Mouse (Mus musculus): ENCODE results near the gene Gm44965. TPM values are rescaled to one million over a fixed set of nuclear protein-coding genes. Genes with fewer than 3 reads are reported as not detected.

Gm44965 gene
- polyA plus RNA-seq, 1 experiment from 2014 or later: not detected

GRCm38 (mm10) chr6:48555104-48555890 is 38.4 kb upstream of the Gm44965 start:
- WGBS: 30% methylated on average over 13 of the region's 14 CpGs
- ATAC-seq: peak; percentile 87
- H3K36me3 ChIP-seq (ENCODE audit: control insufficient read depth, insufficient read depth, low read length): no peaks in the 10 kb centered on the region; the same call in 1 of the 2 replicates

DNA sequence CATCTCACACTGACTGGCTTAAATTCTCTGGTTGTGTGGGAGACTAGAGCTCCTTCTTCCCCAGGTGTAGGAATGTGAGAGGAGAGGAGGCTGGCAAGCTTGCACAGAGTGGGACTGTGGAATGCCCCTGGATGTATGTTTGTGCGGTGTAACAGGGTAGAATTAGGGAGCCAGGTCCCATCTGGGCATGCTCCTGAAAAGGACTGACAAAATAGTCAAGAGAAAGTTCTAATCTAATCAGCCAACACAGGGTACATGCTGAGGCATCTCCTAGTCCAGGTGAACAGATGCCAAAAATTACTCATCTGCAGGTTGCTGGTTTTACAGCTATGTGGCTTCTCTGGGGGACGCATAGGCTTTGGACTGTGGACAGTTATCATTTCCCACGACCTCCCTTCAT is 37.8 kb upstream of the Gm44965 start:
- H3K27me3 ChIP-seq (replicated peaks; ENCODE audit: control insufficient read depth, insufficient read depth, low read length): no peaks in the 10 kb centered on the region
- H3K9ac ChIP-seq (ENCODE audit: low read depth, low read length): no peak overlapping the region
- H3K27ac ChIP-seq (ENCODE audit: low read depth, low read length): no peak overlapping the region
- H3K4me2 ChIP-seq (ENCODE audit: low read length): peak overlapping the region; percentile 76
- H3K36me3 ChIP-seq (ENCODE audit: control insufficient read depth, insufficient read depth, low read length): no peaks in the 10 kb centered on the region; the same call in 1 of the 2 replicates
- no peak overlapping the region; the same call in 1 of the 2 replicates for H3K4me3 ChIP-seq (ENCODE audit: low read length)
- WGBS: 87% methylated on average over 3 of the region's 3 CpGs
- H3K4me1 ChIP-seq (ENCODE audit: control insufficient read depth, insufficient read depth, low read depth, low read length): peaks cover 9% of the 10 kb centered on the region
- no peaks in the 10 kb centered on the region for H3K9me3 ChIP-seq (ENCODE audit: control insufficient read depth, low read length)
- no peak for ATAC-seq

More at GRCm38 (mm10) chr6:48555104-48555890, 38.4 kb upstream of the Gm44965 start:
- Histone ChIP-seq H3K27ac (ENCODE audit: low read depth, low read length) (peak overlapping the region; percentile 94), H3K9me3 (ENCODE audit: control insufficient read depth, low read length) (no peaks in the 10 kb centered on the region), H3K4me1 (ENCODE audit: control insufficient read depth, insufficient read depth, low read depth, low read length) (peaks cover 9% of the 10 kb centered on the region), H3K9ac (ENCODE audit: low read depth, low read length) (peak overlapping the region; percentile 82), H3K4me3 (ENCODE audit: low read length) (peak overlapping the region; percentile 62), H3K4me2 (ENCODE audit: low read length) (peak overlapping the region; percentile 76), H3K27me3 (replicated peaks; ENCODE audit: control insufficient read depth, insufficient read depth, low read length) (no peaks in the 10 kb centered on the region)

GRCm38 (mm10) chr6:48565693-48566310 is 27.9 kb upstream of the Gm44965 start:
- Histone ChIP-seq H3K9ac (ENCODE audit: low read depth, low read length) (no peak overlapping the region), H3K4me3 (ENCODE audit: low read length) (no peak overlapping the region), H3K27me3 (replicated peaks; ENCODE audit: control insufficient read depth, insufficient read depth, low read length) (no peaks in the 10 kb centered on the region), H3K36me3 (ENCODE audit: control insufficient read depth, insufficient read depth, low read length) (peaks cover 11% of the 10 kb centered on the region), H3K4me2 (ENCODE audit: low read length) (no peak overlapping the region), H3K27ac (ENCODE audit: low read depth, low read length) (no peak overlapping the region), H3K9me3 (ENCODE audit: control insufficient read depth, low read length) (no peaks in the 10 kb centered on the region), H3K4me1 (ENCODE audit: control insufficient read depth, insufficient read depth, low read depth, low read length) (peaks cover 3% of the 10 kb centered on the region; the same call in 1 of the 2 replicates)
- WGBS: 93% methylated on average over 4 of the region's 4 CpGs
- ATAC-seq: no peak

- no peaks in the 10 kb centered on the region for H3K9me3 ChIP-seq (ENCODE audit: control insufficient read depth, low read length)
- peaks cover 3% of the 10 kb centered on the region; the same call in 1 of the 2 replicates for H3K4me1 ChIP-seq (ENCODE audit: control insufficient read depth, insufficient read depth, low read depth, low read length)
- H3K27ac ChIP-seq (ENCODE audit: low read depth, low read length): no peak overlapping the region
- H3K9ac ChIP-seq (ENCODE audit: low read depth, low read length): no peak overlapping the region
- 48% methylated on average over 5 of the region's 5 CpGs for WGBS
- H3K4me3 ChIP-seq (ENCODE audit: low read length): no peak overlapping the region
- no peak overlapping the region for H3K4me2 ChIP-seq (ENCODE audit: low read length)
- no peak for ATAC-seq
- peaks cover 11% of the 10 kb centered on the region for H3K36me3 ChIP-seq (ENCODE audit: control insufficient read depth, insufficient read depth, low read length)
- H3K27me3 ChIP-seq (replicated peaks; ENCODE audit: control insufficient read depth, insufficient read depth, low read length): no peaks in the 10 kb centered on the region
Observed at GRCm38 (mm10) chr6:48566312-48566711, 27.4 kb upstream of the Gm44965 start.

DNA sequence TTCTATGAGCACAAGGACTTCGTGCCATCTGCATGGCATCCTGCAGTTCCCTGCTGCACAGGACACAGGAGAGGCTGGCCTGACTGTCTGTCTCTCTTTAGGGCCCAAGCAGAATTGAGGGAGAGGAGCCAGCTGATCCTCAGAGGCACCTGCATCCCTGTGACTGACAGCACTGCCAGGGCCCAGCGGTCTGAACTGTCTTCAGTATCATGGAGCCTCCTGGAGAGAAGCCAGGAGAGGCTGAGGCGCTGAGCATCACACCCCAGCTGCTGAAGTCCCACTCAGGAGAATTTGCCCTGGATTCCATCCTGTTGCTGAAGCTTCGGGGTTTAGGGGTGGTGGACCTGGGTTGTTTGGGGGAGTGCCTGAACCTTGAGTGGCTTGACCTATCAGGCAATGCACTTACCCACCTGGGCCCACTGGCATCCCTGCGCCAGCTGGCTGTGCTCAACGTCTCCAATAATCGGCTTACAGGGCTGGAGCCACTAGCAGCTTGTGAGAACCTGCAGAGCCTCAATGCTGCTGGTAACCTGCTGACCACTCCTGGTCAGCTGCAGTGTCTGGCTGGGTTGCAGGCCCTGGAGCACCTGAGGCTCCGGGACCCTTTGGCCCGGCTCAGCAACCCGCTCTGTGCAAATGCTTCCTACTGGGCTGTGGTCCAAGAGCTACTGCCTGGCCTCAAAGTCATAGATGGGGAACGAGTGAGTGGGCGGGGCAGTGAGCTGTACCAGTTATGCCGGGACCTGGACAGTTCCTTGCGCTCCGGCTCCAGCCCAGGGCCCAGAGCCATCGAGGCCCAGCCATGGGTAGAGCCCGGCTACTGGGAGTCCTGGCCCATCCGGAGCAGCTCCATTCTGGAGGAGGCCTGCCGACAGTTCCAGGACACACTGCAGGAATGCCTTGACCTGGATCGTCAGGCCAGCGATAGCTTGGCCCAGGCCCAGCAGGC is 25.4 kb upstream of the Gm44965 start:
- no peaks in the 10 kb centered on the region for H3K27me3 ChIP-seq (replicated peaks; ENCODE audit: control insufficient read depth, insufficient read depth, low read length)
- H3K36me3 ChIP-seq (ENCODE audit: control insufficient read depth, insufficient read depth, low read length): peaks cover 11% of the 10 kb centered on the region
- H3K4me1 ChIP-seq (ENCODE audit: control insufficient read depth, insufficient read depth, low read depth, low read length): peaks cover 3% of the 10 kb centered on the region; the same call in 1 of the 2 replicates
- H3K27ac ChIP-seq (ENCODE audit: low read depth, low read length): peak overlapping the region; percentile 44; the same call in 1 of the 2 replicates
- no peak overlapping the region; the same call in 1 of the 2 replicates for H3K9ac ChIP-seq (ENCODE audit: low read depth, low read length)
- H3K4me3 ChIP-seq (ENCODE audit: low read length): no peak overlapping the region
- ATAC-seq: peak; percentile 64
- H3K9me3 ChIP-seq (ENCODE audit: control insufficient read depth, low read length): no peaks in the 10 kb centered on the region
- 76% methylated on average over 21 of the region's 21 CpGs for WGBS
- H3K4me2 ChIP-seq (ENCODE audit: low read length): no peak overlapping the region

DNA sequence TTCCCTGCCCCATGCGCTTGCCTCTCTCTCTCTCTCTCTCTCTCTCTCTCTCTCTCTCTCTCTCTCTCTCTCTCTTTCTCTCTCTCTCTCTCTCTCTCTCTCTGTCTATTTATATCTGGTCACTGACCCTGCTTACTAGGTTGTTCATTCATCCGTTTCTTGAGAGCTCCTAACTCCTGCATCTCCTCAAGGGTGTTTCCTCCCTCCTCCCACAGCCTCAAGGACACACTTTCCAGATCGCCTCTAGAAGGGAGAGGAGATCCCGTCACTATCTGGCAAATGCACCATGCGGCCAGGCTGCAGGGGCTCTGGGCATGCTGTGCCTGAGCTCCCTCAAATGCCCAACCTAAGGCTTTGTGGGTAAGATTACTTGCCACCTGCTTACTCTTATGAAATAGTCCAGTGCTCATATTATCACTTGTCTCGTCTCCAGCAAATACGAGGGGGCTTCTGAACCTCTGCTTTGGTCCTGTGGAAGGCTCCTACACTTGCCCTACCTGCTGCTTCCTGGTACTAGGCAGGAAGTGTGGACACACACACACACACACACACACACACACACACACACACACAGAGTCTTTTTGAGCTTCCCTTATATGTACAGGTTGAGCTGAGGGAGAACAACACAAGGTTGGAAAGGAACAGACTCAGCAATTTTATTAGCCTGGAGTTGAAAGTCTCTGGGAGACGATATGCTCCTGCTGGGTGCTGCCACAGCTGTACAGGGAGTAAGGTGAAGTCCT is 24.5 kb upstream of the Gm44965 start:
- no peak for ATAC-seq
- Histone ChIP-seq H3K36me3 (ENCODE audit: control insufficient read depth, insufficient read depth, low read length) (peaks cover 11% of the 10 kb centered on the region), H3K27me3 (replicated peaks; ENCODE audit: control insufficient read depth, insufficient read depth, low read length) (no peaks in the 10 kb centered on the region), H3K4me2 (ENCODE audit: low read length) (no peak overlapping the region), H3K4me1 (ENCODE audit: control insufficient read depth, insufficient read depth, low read depth, low read length) (peaks cover 3% of the 10 kb centered on the region; the same call in 1 of the 2 replicates), H3K9ac (ENCODE audit: low read depth, low read length) (no peak overlapping the region), H3K9me3 (ENCODE audit: control insufficient read depth, low read length) (no peaks in the 10 kb centered on the region), H3K4me3 (ENCODE audit: low read length) (no peak overlapping the region), H3K27ac (ENCODE audit: low read depth, low read length) (no peak overlapping the region; the same call in 1 of the 2 replicates)
- 78% methylated on average over 8 of the region's 8 CpGs for WGBS

- ATAC-seq: no peak
- H3K27ac ChIP-seq (ENCODE audit: low read depth, low read length): no peak overlapping the region
- 94% methylated on average over 5 of the region's 5 CpGs for WGBS
- H3K4me3 ChIP-seq (ENCODE audit: low read length): no peak overlapping the region
- peaks cover 3% of the 10 kb centered on the region; the same call in 1 of the 2 replicates for H3K4me1 ChIP-seq (ENCODE audit: control insufficient read depth, insufficient read depth, low read depth, low read length)
- no peak overlapping the region for H3K9ac ChIP-seq (ENCODE audit: low read depth, low read length)
- H3K4me2 ChIP-seq (ENCODE audit: low read length): no peak overlapping the region
- H3K9me3 ChIP-seq (ENCODE audit: control insufficient read depth, low read length): no peaks in the 10 kb centered on the region
- H3K27me3 ChIP-seq (replicated peaks; ENCODE audit: control insufficient read depth, insufficient read depth, low read length): no peaks in the 10 kb centered on the region
- H3K36me3 ChIP-seq (ENCODE audit: control insufficient read depth, insufficient read depth, low read length): no peaks in the 10 kb centered on the region; the same call in 1 of the 2 replicates
Observed at GRCm38 (mm10) chr6:48572014-48572413, 21.7 kb upstream of the Gm44965 start.

DNA sequence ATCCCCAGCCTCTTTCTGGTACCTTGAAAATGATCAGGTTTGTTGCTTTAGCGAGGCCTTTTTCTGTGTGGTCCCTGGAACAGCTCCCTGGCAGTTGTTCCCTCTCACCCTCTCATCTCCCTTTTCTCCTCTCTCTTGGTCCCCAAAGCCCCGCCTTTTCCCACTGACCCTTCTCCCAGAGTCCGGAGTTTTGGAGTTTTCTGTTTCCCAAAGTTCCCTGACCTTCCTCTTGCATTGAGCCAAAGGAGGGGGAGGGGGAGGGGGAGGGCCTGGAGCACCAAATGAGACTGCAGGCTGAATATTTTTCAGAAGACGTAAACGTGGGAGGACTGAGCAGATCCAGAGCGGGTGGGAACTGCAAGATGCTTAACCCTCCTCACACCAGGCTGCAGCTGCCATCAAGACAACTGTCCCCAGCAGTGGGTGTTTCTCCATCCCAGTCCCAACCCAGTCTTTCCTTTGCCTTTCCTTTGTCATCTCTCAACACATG is 21.1 kb upstream of the Gm44965 start, which contains the start of gene Rarres2:
TSS of gene Rarres2 (minus strand) at position 218 of the 490 bp plus-strand sequence.
- ATAC-seq: no peak
- Histone ChIP-seq H3K4me3 (ENCODE audit: low read length) (no peak within 1 kb of the TSS), H3K9ac (ENCODE audit: low read depth, low read length) (no peak within 1 kb of the TSS), H3K4me2 (ENCODE audit: low read length) (no peak within 1 kb of the TSS), H3K27ac (ENCODE audit: low read depth, low read length) (no peak within 1 kb of the TSS), H3K36me3 (ENCODE audit: control insufficient read depth, insufficient read depth, low read length) (no peaks in the 10 kb centered on the region; the same call in 1 of the 2 replicates), H3K27me3 (replicated peaks; ENCODE audit: control insufficient read depth, insufficient read depth, low read length) (no peaks in the 10 kb centered on the region), H3K4me1 (ENCODE audit: control insufficient read depth, insufficient read depth, low read depth, low read length) (peaks cover 3% of the 10 kb centered on the region; the same call in 1 of the 2 replicates), H3K9me3 (ENCODE audit: control insufficient read depth, low read length) (no peaks in the 10 kb centered on the region)
- 35% methylated on average over 6 of the region's 6 CpGs for WGBS
